In genomic region chr19:60740560-60740959, GRCm38 (mm10) we compare ENCODE assay signal across 26 mouse cellular contexts. TPM values are rescaled to one million over a fixed set of nuclear protein-coding genes. Genes with fewer than 3 reads are reported as not detected.
DNase-seq lines count a peak whose midpoint lies in the region; TF ChIP-seq lines count a peak whose summit lies in the region.
"Had no signal": no experiment of that assay in that cellular context is flagged by ENCODE, and none has a peak within 500 bp of the region (broad histone marks: within the 10 kb centered on the region; RNA-seq: fewer than 3 reads in every experiment).

No protein-coding gene starts in this region.

- H3K4me3 ChIP-seq in layer of hippocampus, adult 2 months = no peak overlapping the region
- H3K4me3 ChIP-seq in CH12.LX (replicated peaks in 1 of 3; ENCODE audit: low read depth in 2 of 3, low read length in 2 of 3, poor library complexity in 1 of 3) = no peak overlapping the region
- H3K4me3 ChIP-seq: embryonic facial prominence, embryonic 10.5 days; embryonic facial prominence, embryonic 13.5 days; forebrain, embryonic 10.5 days; forebrain, embryonic 13.5 days; heart, embryonic 10.5 days; heart, embryonic 13.5 days; hindbrain, embryonic 12.5 days; hindbrain, embryonic 15.5 days had no signal

- H3K4me1 ChIP-seq in CH12.LX (ENCODE audit: control insufficient read depth in 1 of 2, insufficient read depth in 2 of 2) = no peaks in the 10 kb centered on the region
- H3K4me1 ChIP-seq: embryonic facial prominence, embryonic 10.5 days; embryonic facial prominence, embryonic 13.5 days; forebrain, embryonic 10.5 days; forebrain, embryonic 13.5 days; heart, embryonic 10.5 days; heart, embryonic 13.5 days; hindbrain, embryonic 12.5 days; hindbrain, embryonic 15.5 days had no signal

- H3K9me3 ChIP-seq in CH12.LX (replicated peaks; ENCODE audit: low read length) = no peaks in the 10 kb centered on the region
- H3K9me3 ChIP-seq: embryonic facial prominence, embryonic 10.5 days; embryonic facial prominence, embryonic 13.5 days; forebrain, embryonic 10.5 days; forebrain, embryonic 13.5 days; heart, embryonic 10.5 days; heart, embryonic 13.5 days; hindbrain, embryonic 12.5 days; hindbrain, embryonic 15.5 days had no signal

- H3K27me3 ChIP-seq in CH12.LX (replicated peaks) = no peaks in the 10 kb centered on the region
- H3K27me3 ChIP-seq: embryonic facial prominence, embryonic 13.5 days; forebrain, embryonic 13.5 days; hindbrain, embryonic 12.5 days; hindbrain, embryonic 15.5 days had no signal

- no peak for DNase-seq in layer of hippocampus, adult 2 months (ENCODE audit: low spot score in 2 of 2)
- DNase-seq in layer of hippocampus, adult 11-12 months (ENCODE audit: low spot score) = no peak
- DNase-seq in A20 (ENCODE audit: low read depth, low spot score) (peak; percentile 18), CH12.LX (ENCODE audit: extremely low read depth) (no peak), NIH3T3 (ENCODE audit: low read depth) (peak; percentile 15)
- DNase-seq in thymus, postnatal 36 days = no peak
- no peak for DNase-seq in cerebellum, adult 11-12 months
- DNase-seq in urinary bladder, postnatal 14 days (ENCODE audit: low spot score) = no peak
- DNase-seq: adrenal gland, adult 2 months; adrenal gland, postnatal 14 days; cerebellum, adult 11 months; cerebellum, adult 8-10 months; cerebellum, postnatal 10 days; cerebellum, postnatal 36 days; embryo, embryonic 11 days; gastrocnemius, postnatal 10 days; gastrocnemius, postnatal 36 days; heart, postnatal 14 days had no signal

- no peak overlapping the region for H3K27ac ChIP-seq in layer of hippocampus, adult 2 months
- H3K27ac ChIP-seq in CH12.LX (ENCODE audit: insufficient read depth, low read depth) = no peak overlapping the region
- H3K27ac ChIP-seq: embryonic facial prominence, embryonic 10.5 days; embryonic facial prominence, embryonic 13.5 days; forebrain, embryonic 10.5 days; forebrain, embryonic 13.5 days; heart, embryonic 10.5 days; heart, embryonic 13.5 days; hindbrain, embryonic 12.5 days; hindbrain, embryonic 15.5 days had no signal

- dilution Hi-C loops in CH12.LX (cut with MboI; ENCODE audit: extremely low pct_ligation_motif_present, extremely low pct_unique_long_range_greater_than_20kb, low sequenced_read_pairs) = no loop called here

- no peak overlapping the region for H3K9ac ChIP-seq in CH12.LX (ENCODE audit: insufficient read depth, low read depth)
- H3K9ac ChIP-seq: embryonic facial prominence, embryonic 13.5 days; forebrain, embryonic 13.5 days; heart, embryonic 13.5 days; hindbrain, embryonic 12.5 days; hindbrain, embryonic 15.5 days had no signal

- no peaks in the 10 kb centered on the region for H3K79me2 ChIP-seq in CH12.LX (replicated peaks; ENCODE audit: control insufficient read depth, extremely low read depth, insufficient read depth, poor library complexity, severe bottlenecking)

- peak; percentile 58 for TF ChIP-seq CTCF in layer of hippocampus, adult 2 months (conservative IDR thresholded peaks at IDR 0.05)
- TF ChIP-seq CTCF in CH12.LX (conservative IDR thresholded peaks at IDR 0.05 in 1 of 2, IDR thresholded peaks at IDR 0.05 in 1 of 2; ENCODE audit: low read depth in 2 of 2, low read length in 2 of 2) = peak; percentile 9 to 41; a peak in 2 of 4 replicates

- H3K36me3 ChIP-seq in CH12.LX (replicated peaks in 1 of 2; ENCODE audit: control insufficient read depth in 1 of 2, insufficient read depth in 1 of 2, low read length in 1 of 2) = no peaks in the 10 kb centered on the region
- H3K36me3 ChIP-seq: embryonic facial prominence, embryonic 10.5 days; embryonic facial prominence, embryonic 13.5 days; forebrain, embryonic 10.5 days; heart, embryonic 10.5 days; heart, embryonic 13.5 days; hindbrain, embryonic 12.5 days; hindbrain, embryonic 15.5 days had no signal

- no peak for TF ChIP-seq POLR2A in CH12.LX (IDR thresholded peaks at IDR 0.05; ENCODE audit: low read depth, low read length)

- TF ChIP-seq EP300 in CH12.LX (IDR thresholded peaks at IDR 0.05; ENCODE audit: low read length) = no peak

- in situ Hi-C loops in CH12.LX (cut with MboI; ENCODE audit: low pct_ligation_motif_present, low pct_unique_long_range_greater_than_20kb, low sequenced_read_pairs) = no loop called here

- TF ChIP-seq RAD21 in CH12.LX (IDR thresholded peaks at IDR 0.05; ENCODE audit: low read depth, low read length) = peak; percentile 43

- no peak overlapping the region for H3K4me2 ChIP-seq in CH12.LX (ENCODE audit: insufficient read depth, low read depth, poor library complexity, severe bottlenecking)
- H3K4me2 ChIP-seq: embryonic facial prominence, embryonic 13.5 days; forebrain, embryonic 13.5 days; heart, embryonic 13.5 days; hindbrain, embryonic 12.5 days; hindbrain, embryonic 15.5 days had no signal

TF ChIP-seq in CH12.LX, 34 proteins besides CTCF, POLR2A, EP300 and RAD21:
- no peak for TF ChIP-seq MYC (IDR thresholded peaks at IDR 0.05; ENCODE audit: low read depth, low read length)
- TF ChIP-seq SMC3 (IDR thresholded peaks at IDR 0.05; ENCODE audit: low read depth, low read length) = peak; percentile 23

RNA-seq across cellular contexts. Expression of gene Nanos1, which starts 15.2 kb away (rescaled TPM):
- 10 to 100 TPM; 14.8 to 16.8 TPM for total RNA-seq in layer of hippocampus, adult 2 months (2021)
- total RNA-seq in CH12.LX (2012; rRNA removed) (1.3 and 1.7 TPM in 2 replicates), CH12.LX (2014; rRNA removed) (3.1 and 3.2 TPM in 2 replicates)
- 0.91 and 1.2 TPM in 2 replicates for polyA plus RNA-seq in CH12.LX (2012; ENCODE audit: insufficient read length, low read depth)

RNA-seq across cellular contexts. Expression of gene Eif3a, which starts 49.9 kb away (rescaled TPM):
- total RNA-seq in layer of hippocampus, adult 2 months (2021) = 100 to 1,000 TPM; 105 to 106 TPM
- 213 and 240 TPM in 2 replicates for total RNA-seq in CH12.LX (2012; rRNA removed)
- 120 and 128 TPM in 2 replicates for total RNA-seq in CH12.LX (2014; rRNA removed)
- 372 and 420 TPM in 2 replicates for polyA plus RNA-seq in CH12.LX (2012; ENCODE audit: insufficient read length, low read depth)

Comparison
In these comparisons a context has a peak if more than half of its experiments do, and no peak if none do; other contexts are left out.
1. DNase-seq: peak in A20 (single experiment) and NIH3T3 (single experiment); none in layer of hippocampus, adult 2 months (0 of 2), layer of hippocampus, adult 11-12 months (single experiment), CH12.LX (single experiment), thymus, postnatal 36 days (0 of 2), cerebellum, adult 11-12 months (single experiment) and urinary bladder, postnatal 14 days (single experiment).